Mouse (Mus musculus): ENCODE measurements around the gene Blm. TPM values are rescaled to one million over a fixed set of nuclear protein-coding genes. Genes with fewer than 3 reads are reported as not detected.

Gene Blm
- polyA plus RNA-seq, 1 experiment from 2014 or later = 27.7 TPM

GRCm38 (mm10) chr7:80548513-80549260 is 13.8 kb upstream of the Blm start:
- no peak for ATAC-seq (replicated peaks; ENCODE audit: insufficient number of reproducible peaks, low FRiP score, low TSS enrichment)
- Histone ChIP-seq H3K9ac (ENCODE audit: low read depth, low read length) (no peak overlapping the region), H3K4me2 (no peak overlapping the region), H3K9me3 (replicated peaks; ENCODE audit: control insufficient read depth, low read length) (no peaks in the 10 kb centered on the region), H3K27me3 (ENCODE audit: control insufficient read depth, insufficient read depth, low read length) (no peaks in the 10 kb centered on the region), H3K27ac (ENCODE audit: low read depth, low read length) (no peak overlapping the region), H3K4me1 (ENCODE audit: control insufficient read depth, insufficient read depth, low read length) (no peaks in the 10 kb centered on the region), H3K4me3 (ENCODE audit: low read depth, low read length) (no peak overlapping the region), H3K36me3 (ENCODE audit: control insufficient read depth, insufficient read depth, low read length) (no peaks in the 10 kb centered on the region)
- WGBS (ENCODE audit: insufficient replicate concordance) = 74% methylated on average over 7 of the region's 7 CpGs

- no peak overlapping the region; the same call in 1 of the 2 replicates for H3K4me2 ChIP-seq
- no peaks in the 10 kb centered on the region for H3K4me1 ChIP-seq (ENCODE audit: control insufficient read depth, insufficient read depth, low read length)
- H3K27ac ChIP-seq (ENCODE audit: low read depth, low read length) = no peak overlapping the region
- 0 out of 2 replicates have a peak overlapping the region, but pooled peaks have one; percentile 22 for H3K9ac ChIP-seq (ENCODE audit: low read depth, low read length)
- no peaks in the 10 kb centered on the region for H3K27me3 ChIP-seq (ENCODE audit: control insufficient read depth, insufficient read depth, low read length)
- ATAC-seq (replicated peaks; ENCODE audit: insufficient number of reproducible peaks, low FRiP score, low TSS enrichment) = no peak
- H3K36me3 ChIP-seq (ENCODE audit: control insufficient read depth, insufficient read depth, low read length) = no peaks in the 10 kb centered on the region
- WGBS (ENCODE audit: insufficient replicate concordance) = 73% methylated on average over 7 of the region's 7 CpGs
- H3K4me3 ChIP-seq (ENCODE audit: low read depth, low read length) = no peak overlapping the region
- no peaks in the 10 kb centered on the region for H3K9me3 ChIP-seq (replicated peaks; ENCODE audit: control insufficient read depth, low read length)
Measured at GRCm38 (mm10) chr7:80542139-80542831, 7.4 kb upstream of the Blm start.

- H3K27ac ChIP-seq (ENCODE audit: low read depth, low read length) = no peak overlapping the region
- H3K4me3 ChIP-seq (ENCODE audit: low read depth, low read length) = no peak overlapping the region
- ATAC-seq (replicated peaks; ENCODE audit: insufficient number of reproducible peaks, low FRiP score, low TSS enrichment) = no peak
- no peak overlapping the region for H3K9ac ChIP-seq (ENCODE audit: low read depth, low read length)
- H3K9me3 ChIP-seq (replicated peaks; ENCODE audit: control insufficient read depth, low read length) = no peaks in the 10 kb centered on the region
- no peaks in the 10 kb centered on the region for H3K27me3 ChIP-seq (ENCODE audit: control insufficient read depth, insufficient read depth, low read length)
- WGBS (ENCODE audit: insufficient replicate concordance) = 51% methylated on average over 5 of the region's 5 CpGs
- H3K4me1 ChIP-seq (ENCODE audit: control insufficient read depth, insufficient read depth, low read length) = no peaks in the 10 kb centered on the region
- no peaks in the 10 kb centered on the region for H3K36me3 ChIP-seq (ENCODE audit: control insufficient read depth, insufficient read depth, low read length)
- H3K4me2 ChIP-seq = no peak overlapping the region
Measured at GRCm38 (mm10) chr7:80539581-80539980, 4.7 kb upstream of the Blm start.

GRCm38 (mm10) chr7:80534291-80535008 is 469 bp downstream of the Blm start:
- peak; percentile 61 for ATAC-seq (replicated peaks; ENCODE audit: insufficient number of reproducible peaks, low FRiP score, low TSS enrichment)
- H3K27ac ChIP-seq (ENCODE audit: low read depth, low read length) = peak overlapping the region; percentile 75
- under 1% methylated on average over 31 of the region's 32 CpGs for WGBS (ENCODE audit: insufficient replicate concordance)
- H3K4me1 ChIP-seq (ENCODE audit: control insufficient read depth, insufficient read depth, low read length) = peaks cover 3% of the 10 kb centered on the region; the same call in 1 of the 2 replicates
- peak overlapping the region; percentile 81 for H3K4me3 ChIP-seq (ENCODE audit: low read depth, low read length)
- H3K36me3 ChIP-seq (ENCODE audit: control insufficient read depth, insufficient read depth, low read length) = no peaks in the 10 kb centered on the region
- H3K27me3 ChIP-seq (ENCODE audit: control insufficient read depth, insufficient read depth, low read length) = no peaks in the 10 kb centered on the region
- H3K9me3 ChIP-seq (replicated peaks; ENCODE audit: control insufficient read depth, low read length) = no peaks in the 10 kb centered on the region
- H3K9ac ChIP-seq (ENCODE audit: low read depth, low read length) = peak overlapping the region; percentile 92
- peak overlapping the region; percentile 95 for H3K4me2 ChIP-seq

- Histone ChIP-seq H3K9me3 (replicated peaks; ENCODE audit: control insufficient read depth, low read length) (no peaks in the 10 kb centered on the region), H3K36me3 (ENCODE audit: control insufficient read depth, insufficient read depth, low read length) (no peaks in the 10 kb centered on the region), H3K27ac (ENCODE audit: low read depth, low read length) (no peak overlapping the region), H3K9ac (ENCODE audit: low read depth, low read length) (no peak overlapping the region), H3K4me3 (ENCODE audit: low read depth, low read length) (no peak overlapping the region), H3K4me2 (no peak overlapping the region), H3K27me3 (ENCODE audit: control insufficient read depth, insufficient read depth, low read length) (no peaks in the 10 kb centered on the region), H3K4me1 (ENCODE audit: control insufficient read depth, insufficient read depth, low read length) (peaks cover 8% of the 10 kb centered on the region; the same call in 1 of the 2 replicates)
- 88% methylated on average over 6 of the region's 6 CpGs for WGBS (ENCODE audit: insufficient replicate concordance)
- no peak for ATAC-seq (replicated peaks; ENCODE audit: insufficient number of reproducible peaks, low FRiP score, low TSS enrichment)
Measured at GRCm38 (mm10) chr7:80531087-80531486, 3.8 kb downstream of the Blm start.

- H3K9ac ChIP-seq (ENCODE audit: low read depth, low read length) = no peak overlapping the region
- no peaks in the 10 kb centered on the region for H3K9me3 ChIP-seq (replicated peaks; ENCODE audit: control insufficient read depth, low read length)
- no peak overlapping the region for H3K4me2 ChIP-seq
- no peaks in the 10 kb centered on the region for H3K36me3 ChIP-seq (ENCODE audit: control insufficient read depth, insufficient read depth, low read length)
- 90% methylated on average over 2 of the region's 2 CpGs for WGBS (ENCODE audit: insufficient replicate concordance)
- no peak overlapping the region for H3K27ac ChIP-seq (ENCODE audit: low read depth, low read length)
- H3K4me1 ChIP-seq (ENCODE audit: control insufficient read depth, insufficient read depth, low read length) = peaks cover 8% of the 10 kb centered on the region; the same call in 1 of the 2 replicates
- no peaks in the 10 kb centered on the region for H3K27me3 ChIP-seq (ENCODE audit: control insufficient read depth, insufficient read depth, low read length)
- no peak for ATAC-seq (replicated peaks; ENCODE audit: insufficient number of reproducible peaks, low FRiP score, low TSS enrichment)
- H3K4me3 ChIP-seq (ENCODE audit: low read depth, low read length) = no peak overlapping the region
Measured at GRCm38 (mm10) chr7:80530646-80531045, 4.3 kb downstream of the Blm start.

GRCm38 (mm10) chr7:80526698-80527097 is 8.2 kb downstream of the Blm start:
- Histone ChIP-seq H3K9me3 (replicated peaks; ENCODE audit: control insufficient read depth, low read length) (no peaks in the 10 kb centered on the region), H3K4me2 (no peak overlapping the region), H3K36me3 (ENCODE audit: control insufficient read depth, insufficient read depth, low read length) (no peaks in the 10 kb centered on the region; the same call in 1 of the 2 replicates), H3K27me3 (ENCODE audit: control insufficient read depth, insufficient read depth, low read length) (no peaks in the 10 kb centered on the region), H3K4me3 (ENCODE audit: low read depth, low read length) (no peak overlapping the region), H3K4me1 (ENCODE audit: control insufficient read depth, insufficient read depth, low read length) (0 out of 2 replicates have a peak, but pooled peaks cover 5% of the 10 kb centered on the region), H3K27ac (ENCODE audit: low read depth, low read length) (no peak overlapping the region), H3K9ac (ENCODE audit: low read depth, low read length) (no peak overlapping the region)
- 73% methylated on average over 6 of the region's 6 CpGs for WGBS (ENCODE audit: insufficient replicate concordance)
- no peak for ATAC-seq (replicated peaks; ENCODE audit: insufficient number of reproducible peaks, low FRiP score, low TSS enrichment)

- Histone ChIP-seq H3K36me3 (ENCODE audit: control insufficient read depth, insufficient read depth, low read length) (peaks cover 21% of the 10 kb centered on the region), H3K4me1 (ENCODE audit: control insufficient read depth, insufficient read depth, low read length) (no peaks in the 10 kb centered on the region), H3K9ac (ENCODE audit: low read depth, low read length) (no peak overlapping the region), H3K27me3 (ENCODE audit: control insufficient read depth, insufficient read depth, low read length) (no peaks in the 10 kb centered on the region), H3K27ac (ENCODE audit: low read depth, low read length) (no peak overlapping the region), H3K9me3 (replicated peaks; ENCODE audit: control insufficient read depth, low read length) (no peaks in the 10 kb centered on the region), H3K4me3 (ENCODE audit: low read depth, low read length) (no peak overlapping the region), H3K4me2 (no peak overlapping the region)
- 87% methylated on average over 16 of the region's 16 CpGs for WGBS (ENCODE audit: insufficient replicate concordance)
- no peak for ATAC-seq (replicated peaks; ENCODE audit: insufficient number of reproducible peaks, low FRiP score, low TSS enrichment)
Measured at GRCm38 (mm10) chr7:80512408-80513085, 22.4 kb downstream of the Blm start.
